Mouse (Mus musculus) brain, embryonic 14.5 days (tissue): Measurements from ENCODE around the gene Hebp1.

ENCODE experiments used
- CTCF ChIP-seq: fragments of 200-500 bp; IDR thresholded peaks from 2 replicates; pipeline ENCODE4 v1.5.1; 2012; ENCODE audit warnings: inconsistent platforms, mild to moderate bottlenecking, moderate library complexity, borderline replicate concordance; ENCODE audit not compliant: insufficient read depth, insufficient read length; ENCODE audit errors: extremely low read depth
- POLR2A ChIP-seq: fragments of 200-500 bp; IDR thresholded peaks from 2 replicates; pipeline ENCODE4 v1.6.1; 2012; ENCODE audit warnings: mild to moderate bottlenecking, inconsistent platforms, borderline replicate concordance; ENCODE audit not compliant: poor library complexity, insufficient read depth, insufficient read length, severe bottlenecking; ENCODE audit errors: extremely low read depth

- TF ChIP-seq POLR2A (no peak), CTCF (no peak)
Measured at GRCm38 (mm10) chr6:135178599-135178998, 19.2 kb downstream of the Hebp1 start.
